11 mouse cellular contexts compared by ENCODE assay signal in genomic region chr13:31958346-31959335, GRCm38 (mm10).
DNase-seq lines count a peak whose midpoint lies in the region; ATAC-seq lines count a peak whose summit lies in the region.
"Had no signal": no experiment of that assay in that cellular context is flagged by ENCODE, and none has a peak within 500 bp of the region (broad histone marks: within the 10 kb centered on the region; RNA-seq: fewer than 3 reads in every experiment).

No protein-coding gene starts in this region.

- H3K27ac ChIP-seq in midbrain, embryonic 11.5 days (ENCODE audit: low read depth, low read length), result no peak overlapping the region
- no peak overlapping the region for H3K27ac ChIP-seq in midbrain, embryonic 15.5 days
- H3K27ac ChIP-seq: midbrain, embryonic 12.5 days; neural tube, embryonic 12.5 days had no signal

- DNase-seq in midbrain, embryonic 11.5 days (ENCODE audit: low spot score, missing footprints), result peak; percentile 82
- DNase-seq in ZHBTc4 (ENCODE audit: low read depth, low spot score), result peak; percentile 21
- peak; percentile 36 to 39 for DNase-seq in heart, adult 9 months (ENCODE audit: low spot score in 2 of 2)
- no peak for DNase-seq in thymus, adult 18-20 months
- DNase-seq in right cerebral cortex, postnatal 4 days, result no peak
- DNase-seq: cerebellum, postnatal 25 days; lung, embryonic 14.5 days had no signal

- no peaks in the 10 kb centered on the region for H3K27me3 ChIP-seq in midbrain, embryonic 11.5 days (ENCODE audit: control insufficient read depth, insufficient read depth, low read length)
- H3K27me3 ChIP-seq in midbrain, embryonic 15.5 days (replicated peaks), result no peaks in the 10 kb centered on the region
- H3K27me3 ChIP-seq: midbrain, embryonic 12.5 days; neural tube, embryonic 12.5 days had no signal

- H3K36me3 ChIP-seq in midbrain, embryonic 11.5 days (ENCODE audit: control insufficient read depth, insufficient read depth, low read length), result no peaks in the 10 kb centered on the region
- H3K36me3 ChIP-seq in midbrain, embryonic 15.5 days (replicated peaks), result no peaks in the 10 kb centered on the region
- H3K36me3 ChIP-seq: midbrain, embryonic 12.5 days; neural tube, embryonic 12.5 days had no signal

- no peak overlapping the region for H3K9ac ChIP-seq in midbrain, embryonic 11.5 days (ENCODE audit: low read length)
- H3K9ac ChIP-seq in midbrain, embryonic 15.5 days, result no peak overlapping the region
- H3K9ac ChIP-seq: lung, embryonic 14.5 days; midbrain, embryonic 12.5 days; neural tube, embryonic 12.5 days had no signal

- 54% methylated on average over 13 of the region's 13 CpGs for WGBS in midbrain, embryonic 11.5 days
- 52% methylated on average over 13 of the region's 13 CpGs for WGBS in midbrain, embryonic 15.5 days

- ATAC-seq in midbrain, embryonic 11.5 days (ENCODE audit: low FRiP score), result no peak
- no peak for ATAC-seq in midbrain, embryonic 15.5 days (replicated peaks)
- ATAC-seq in megakaryocyte progenitor cell, adult 5-6 weeks (replicated peaks; ENCODE audit: poor library complexity), result 0 out of 2 replicates have a peak, but pooled peaks have one; percentile 16

- H3K4me1 ChIP-seq in midbrain, embryonic 11.5 days (ENCODE audit: control insufficient read depth, insufficient read depth, low read length), result no peaks in the 10 kb centered on the region
- H3K4me1 ChIP-seq in midbrain, embryonic 15.5 days, result no peaks in the 10 kb centered on the region
- H3K4me1 ChIP-seq: neural tube, embryonic 12.5 days had no signal

- no peaks in the 10 kb centered on the region for H3K9me3 ChIP-seq in midbrain, embryonic 11.5 days (ENCODE audit: control insufficient read depth, low read length)
- no peaks in the 10 kb centered on the region for H3K9me3 ChIP-seq in midbrain, embryonic 15.5 days
- H3K9me3 ChIP-seq: midbrain, embryonic 12.5 days; neural tube, embryonic 12.5 days had no signal

- no peak overlapping the region for H3K4me2 ChIP-seq in midbrain, embryonic 11.5 days
- H3K4me2 ChIP-seq in midbrain, embryonic 15.5 days, result no peak overlapping the region
- H3K4me2 ChIP-seq: lung, embryonic 14.5 days; midbrain, embryonic 12.5 days; neural tube, embryonic 12.5 days had no signal

- no peak overlapping the region for H3K4me3 ChIP-seq in midbrain, embryonic 11.5 days (ENCODE audit: low read depth, low read length)
- no peak overlapping the region for H3K4me3 ChIP-seq in midbrain, embryonic 15.5 days
- H3K4me3 ChIP-seq: midbrain, embryonic 12.5 days; neural tube, embryonic 12.5 days had no signal

Comparison
In these comparisons a context has a peak if more than half of its experiments do, and no peak if none do; other contexts are left out.
1. DNase-seq: peak in midbrain, embryonic 11.5 days (single experiment), ZHBTc4 (single experiment) and heart, adult 9 months (2 of 2); none in thymus, adult 18-20 months (0 of 2) and right cerebral cortex, postnatal 4 days (single experiment).